Mouse (Mus musculus) hindbrain, embryonic 10.5 days (tissue): ENCODE measurements at regions not wholly inside any gene's neighbourhood (a gene's known extent, or its start where the extent isn't known, plus 50 kb on each side); places are given as distances from the start of the nearest gene placed in this dataset.
A peak's percentile ranks its signal among the peaks of the same experiment; 100 is the strongest.

ENCODE experiments used
- DNase-seq: peaks from one replicate; pipeline ENCODE4 v3.0.0-alpha.2; 2017; ENCODE audit warnings: low spot score
- H3K27ac ChIP-seq: fragments of 300-500 bp; sonication (generic); 2 replicates; pipeline ENCODE4 v1.5.1; 2016; ENCODE audit warnings: mild to moderate bottlenecking, moderate library complexity
- H3K27me3 ChIP-seq: fragments of 300-500 bp; sonication (generic); 2 replicates; pipeline ENCODE4 v1.6.1; 2016; ENCODE audit warnings: mild to moderate bottlenecking; ENCODE audit not compliant: poor library complexity, insufficient read depth, severe bottlenecking
- H3K36me3 ChIP-seq: fragments of 300-500 bp; sonication (generic); 2 replicates; pipeline ENCODE4 v1.6.1; 2016; ENCODE audit warnings: mild to moderate bottlenecking, moderate library complexity
- H3K4me1 ChIP-seq: fragments of 300-500 bp; sonication (generic); replicated peaks from 2 replicates; pipeline ENCODE4 v1.6.1; 2016; ENCODE audit warnings: mild to moderate bottlenecking
- H3K4me3 ChIP-seq: fragments of 300-500 bp; sonication (generic); 2 replicates; pipeline ENCODE4 v1.5.1; 2016; ENCODE audit warnings: mild to moderate bottlenecking, moderate library complexity
- H3K9me3 ChIP-seq: fragments of 300-500 bp; sonication (generic); 2 replicates; pipeline ENCODE4 v1.6.1; 2016; ENCODE audit warnings: mild to moderate bottlenecking, moderate library complexity
- WGBS: fragments of 180-500 bp; shearing (Covaris S2); methylation state at CpG from one replicate; pipeline ENCODE4 v1.1.7; 2016; 5-methylcytosine and 5-hydroxymethylcytosine counted together

DNA sequence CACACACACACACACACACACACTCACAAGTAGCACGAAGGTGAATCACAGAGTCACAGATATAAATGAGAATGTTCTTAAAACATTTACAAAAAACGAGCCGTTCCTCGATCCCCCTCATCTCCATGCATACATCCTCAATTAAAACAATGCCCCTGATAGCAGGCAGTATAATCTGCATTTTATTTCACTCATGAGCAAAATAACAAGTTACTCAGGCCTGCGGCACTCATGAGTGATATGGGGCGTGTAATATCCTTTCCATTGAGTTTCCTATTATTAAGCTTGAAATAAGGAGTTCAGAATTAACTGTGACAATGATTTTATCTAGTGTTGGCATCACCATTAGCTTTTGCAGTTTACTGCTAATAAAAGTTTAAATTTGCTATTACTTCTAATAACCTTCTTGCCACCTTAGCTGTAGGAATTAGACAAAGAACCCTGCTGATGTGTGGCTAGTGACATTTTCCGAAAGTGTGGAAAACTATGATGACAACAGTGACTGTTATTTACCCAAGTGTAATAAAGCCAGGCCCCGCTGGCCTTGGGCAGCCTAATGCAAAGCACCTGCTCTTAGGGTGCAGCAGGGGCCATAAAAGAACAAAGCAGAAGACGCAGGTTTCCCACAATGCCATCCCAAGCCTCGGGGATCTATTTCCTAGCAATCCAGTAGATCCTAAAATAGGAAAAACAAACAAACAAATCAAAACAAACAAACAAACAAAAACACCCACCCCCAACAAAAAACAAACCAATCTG is 592.0 kb downstream of the Ttll7 start:
- Histone ChIP-seq H3K36me3 (no peaks in the 10 kb centered on the region), H3K4me1 (peaks cover 15% of the 10 kb centered on the region), H3K4me3 (no peak overlapping the region), H3K9me3 (no peaks in the 10 kb centered on the region), H3K27me3 (no peaks in the 10 kb centered on the region), H3K27ac (peak overlapping the region; percentile 13)
- DNase-seq = no peak
- WGBS = 83% methylated on average over 10 of the region's 10 CpGs

DNA sequence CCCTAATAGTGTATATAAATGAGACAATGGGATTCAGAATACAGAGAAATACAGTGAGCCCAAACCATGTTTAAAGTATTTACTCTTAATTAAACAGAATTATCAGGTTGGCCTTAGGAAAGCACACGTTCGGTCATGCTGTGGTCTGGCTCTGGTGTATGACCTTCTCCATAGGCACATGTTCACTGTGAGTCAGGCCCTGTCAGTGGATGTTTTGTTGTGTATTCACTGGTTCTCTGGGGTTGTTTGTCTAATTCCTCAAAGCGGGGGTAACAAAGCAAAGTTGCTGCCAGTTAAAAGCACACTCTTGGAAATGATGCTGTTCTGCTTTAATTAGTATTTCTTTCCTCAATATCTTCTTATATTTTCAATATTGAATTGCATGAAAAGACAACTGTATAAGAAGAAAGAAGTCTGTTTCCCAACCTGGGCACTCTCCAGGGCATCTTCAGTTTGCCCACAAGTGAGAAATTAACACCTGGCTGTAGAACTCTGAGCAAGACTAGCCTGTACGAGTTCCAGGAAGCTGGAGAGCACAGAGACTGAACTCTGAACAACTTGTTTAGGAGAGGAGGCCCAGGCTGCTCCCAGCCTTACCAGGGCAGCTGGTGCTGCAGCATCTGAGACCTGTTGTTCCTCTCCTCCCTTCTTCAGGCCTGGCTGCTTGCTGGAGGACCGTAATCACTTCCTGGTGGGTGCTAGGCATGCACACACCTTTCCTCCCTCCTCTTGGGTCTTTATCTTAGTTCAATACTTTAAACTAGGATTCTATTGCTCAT is 593.1 kb downstream of the Ttll7 start:
- no peak overlapping the region for H3K27ac ChIP-seq

DNA sequence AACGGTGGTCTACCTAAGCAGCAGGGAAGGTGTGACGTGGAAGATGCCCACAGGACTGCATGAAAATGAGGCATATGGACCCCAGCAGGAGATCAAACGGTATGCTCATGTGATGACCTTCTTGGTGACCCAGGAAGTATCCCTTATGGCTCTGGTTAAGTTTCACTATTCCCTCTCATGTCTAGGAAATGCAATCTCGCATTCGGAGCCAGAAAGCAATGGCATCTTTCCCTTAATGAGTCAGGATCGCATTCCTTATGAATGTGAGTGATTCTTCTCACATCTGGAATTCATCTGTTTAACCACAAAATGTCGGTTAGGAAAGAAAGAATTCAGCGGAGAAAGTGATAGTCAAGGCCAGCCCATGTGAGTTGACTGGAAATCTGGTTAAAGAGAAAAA is 593.7 kb downstream of the Ttll7 start:
- no peaks in the 10 kb centered on the region for H3K27me3 ChIP-seq
- DNase-seq = no peak
- H3K4me3 ChIP-seq = no peak overlapping the region
- H3K36me3 ChIP-seq = no peaks in the 10 kb centered on the region
- H3K4me1 ChIP-seq = peaks cover 15% of the 10 kb centered on the region
- 79% methylated on average over 8 of the region's 8 CpGs for WGBS
- no peaks in the 10 kb centered on the region for H3K9me3 ChIP-seq
- H3K27ac ChIP-seq = no peak overlapping the region

More for the DNA sequence above, 593.1 kb downstream of the Ttll7 start:
- Histone ChIP-seq H3K4me3 (no peak overlapping the region), H3K4me1 (peaks cover 15% of the 10 kb centered on the region), H3K27me3 (no peaks in the 10 kb centered on the region), H3K9me3 (no peaks in the 10 kb centered on the region), H3K36me3 (no peaks in the 10 kb centered on the region)
- WGBS = 83% methylated on average over 5 of the region's 5 CpGs
- no peak for DNase-seq

DNA sequence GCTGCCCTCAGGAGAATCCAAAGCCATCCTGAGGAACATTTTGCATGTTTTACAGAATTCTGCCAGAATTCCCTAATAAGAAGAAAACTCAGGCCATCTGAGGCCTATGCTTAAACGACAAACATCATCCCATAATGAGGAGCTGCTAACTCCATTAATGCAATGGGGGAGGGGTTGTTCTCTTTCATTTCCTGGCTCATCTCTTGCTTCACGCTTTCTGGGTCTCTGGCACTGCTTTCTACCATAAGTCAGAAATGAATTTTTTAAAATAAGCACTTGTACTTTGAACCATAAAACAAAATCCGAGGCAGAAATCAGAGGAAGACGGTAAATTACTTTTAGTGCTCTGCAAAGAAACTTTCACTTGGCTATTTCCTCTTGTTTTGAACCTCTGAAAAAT is 600.0 kb downstream of the Ttll7 start:
- Histone ChIP-seq H3K27ac (no peak overlapping the region), H3K4me3 (no peak overlapping the region), H3K36me3 (no peaks in the 10 kb centered on the region), H3K9me3 (no peaks in the 10 kb centered on the region), H3K4me1 (0 out of 2 replicates have a peak, but pooled peaks cover 2% of the 10 kb centered on the region), H3K27me3 (no peaks in the 10 kb centered on the region)
- 79% methylated on average over 4 of the region's 4 CpGs for WGBS
- DNase-seq = no peak

DNA sequence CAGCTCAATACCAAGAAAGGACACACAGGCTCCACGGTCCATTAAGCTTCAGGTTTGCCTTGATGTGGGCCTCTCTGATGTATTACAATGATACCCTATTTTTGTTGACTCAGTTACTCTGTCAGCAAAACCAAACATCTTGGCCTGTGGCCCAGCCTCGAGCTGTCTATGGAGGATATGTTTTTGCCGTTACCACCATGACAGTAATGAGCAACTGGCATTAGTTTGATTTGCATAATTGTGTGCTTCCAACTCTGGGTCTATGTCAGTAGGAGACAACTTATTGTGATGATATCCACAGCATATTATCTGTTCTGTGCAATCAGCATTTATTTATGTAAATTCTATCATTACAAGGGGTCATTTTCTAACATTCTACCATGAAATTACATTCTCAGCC is 603.2 kb downstream of the Ttll7 start:
- H3K4me1 ChIP-seq = 0 out of 2 replicates have a peak, but pooled peaks cover 5% of the 10 kb centered on the region
- H3K9me3 ChIP-seq = no peaks in the 10 kb centered on the region
- no peak overlapping the region for H3K4me3 ChIP-seq
- H3K27ac ChIP-seq = no peak overlapping the region
- no peaks in the 10 kb centered on the region for H3K27me3 ChIP-seq
- H3K36me3 ChIP-seq = no peaks in the 10 kb centered on the region
- DNase-seq = no peak
- WGBS = 86% methylated on average over 3 of the region's 3 CpGs

DNA sequence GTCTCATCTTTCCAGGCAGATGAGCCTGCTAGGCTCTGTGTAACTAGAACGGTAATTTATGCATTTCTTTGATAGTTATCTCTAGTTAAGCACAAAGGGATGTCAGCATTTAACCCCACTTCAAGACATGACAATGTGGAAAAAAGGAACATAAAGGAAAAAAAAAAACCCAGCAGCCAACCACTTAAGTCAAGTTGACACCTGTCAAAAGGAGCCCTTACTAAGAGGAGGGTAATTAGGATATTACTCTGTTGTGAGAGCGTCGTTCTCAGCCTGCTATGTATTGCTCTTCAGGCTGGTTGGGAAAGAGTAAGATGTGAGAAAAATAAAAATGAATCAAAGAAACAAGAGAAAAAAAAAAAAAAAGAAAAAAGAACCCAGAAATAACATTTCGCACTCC is 604.1 kb downstream of the Ttll7 start:
- H3K4me3 ChIP-seq = no peak overlapping the region
- H3K9me3 ChIP-seq = no peaks in the 10 kb centered on the region
- H3K27me3 ChIP-seq = no peaks in the 10 kb centered on the region
- no peak for DNase-seq
- H3K36me3 ChIP-seq = no peaks in the 10 kb centered on the region
- 0 out of 2 replicates have a peak, but pooled peaks cover 5% of the 10 kb centered on the region for H3K4me1 ChIP-seq
- H3K27ac ChIP-seq = no peak overlapping the region
- 75% methylated on average over 4 of the region's 4 CpGs for WGBS

DNA sequence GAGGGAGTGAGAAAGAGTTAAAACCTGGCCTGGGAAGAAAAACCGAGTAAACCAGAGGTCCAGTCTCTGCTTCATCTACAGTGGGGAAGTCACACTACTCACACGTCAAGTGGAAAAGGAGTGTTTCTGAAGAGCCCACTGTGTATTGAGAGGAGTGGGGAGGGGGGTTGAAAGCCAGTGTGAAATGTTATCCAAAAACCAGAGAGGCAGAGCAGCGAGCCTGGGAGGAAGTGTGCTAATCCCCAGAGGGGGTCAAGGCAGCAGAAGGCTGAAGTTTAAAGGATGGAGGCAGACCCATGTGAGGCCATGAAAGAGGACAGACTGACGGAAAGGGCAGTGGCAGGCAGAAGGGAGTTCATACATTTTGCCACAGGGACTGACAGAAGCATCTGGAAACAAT is 605.9 kb downstream of the Ttll7 start:
- Histone ChIP-seq H3K9me3 (no peaks in the 10 kb centered on the region), H3K4me1 (0 out of 2 replicates have a peak, but pooled peaks cover 5% of the 10 kb centered on the region), H3K4me3 (no peak overlapping the region), H3K27ac (no peak overlapping the region), H3K36me3 (no peaks in the 10 kb centered on the region), H3K27me3 (no peaks in the 10 kb centered on the region)
- DNase-seq = peak; percentile 26
- WGBS = 39% methylated on average over 4 of the region's 4 CpGs

DNA sequence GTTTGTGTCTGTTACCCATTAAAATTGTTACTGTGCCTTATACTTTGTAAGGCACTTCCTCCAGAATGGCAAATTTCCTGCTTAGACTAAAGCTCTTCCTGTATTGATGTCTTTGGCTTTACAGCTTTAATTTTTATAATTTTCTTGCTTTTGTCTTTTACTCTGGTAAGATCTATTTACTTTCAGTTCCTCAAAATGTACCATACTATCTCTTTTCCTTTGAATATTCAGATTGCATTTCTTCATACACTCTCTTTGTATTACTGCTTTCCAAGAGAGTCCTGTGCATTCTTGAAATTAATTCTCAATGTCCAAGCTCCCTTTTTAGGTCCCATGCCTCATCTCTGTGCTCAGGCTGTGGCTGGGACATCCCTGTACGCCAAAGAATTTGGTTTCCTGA is 627.7 kb downstream of the Ttll7 start:
- WGBS = 94% methylated on average over 1 of the region's 1 CpGs
- no peaks in the 10 kb centered on the region for H3K4me1 ChIP-seq
- H3K4me3 ChIP-seq = no peak overlapping the region
- no peak overlapping the region for H3K27ac ChIP-seq
- no peaks in the 10 kb centered on the region for H3K27me3 ChIP-seq
- no peaks in the 10 kb centered on the region for H3K9me3 ChIP-seq
- no peak for DNase-seq
- no peaks in the 10 kb centered on the region for H3K36me3 ChIP-seq
